Mouse (Mus musculus): ENCODE measurements around the gene Acsl3. TPM values are rescaled to one million over a fixed set of nuclear protein-coding genes. Genes with fewer than 3 reads are reported as not detected.

The Acsl3 gene
- polyA plus RNA-seq, 1 experiment from 2014 or later, result 83.2 TPM

- 79% methylated on average over 9 of the region's 9 CpGs for WGBS
- no peaks in the 10 kb centered on the region for H3K9me3 ChIP-seq (replicated peaks)
These were observed 72.6 kb downstream of the Acsl3 start for GRCm38 (mm10) chr1:78730114-78730720.

GRCm38 (mm10) chr1:78732290-78732689 is 74.7 kb downstream of the Acsl3 start:
- no peak overlapping the region for H3K4me2 ChIP-seq (replicated peaks)
- H3K27me3 ChIP-seq, result no peaks in the 10 kb centered on the region
- H3K4me3 ChIP-seq, result no peak overlapping the region
- H3K9ac ChIP-seq, result no peak overlapping the region
- WGBS, result 85% methylated on average over 9 of the region's 9 CpGs
- no peak overlapping the region for H3K27ac ChIP-seq
- H3K4me1 ChIP-seq, result no peaks in the 10 kb centered on the region
- ATAC-seq (ENCODE audit: low FRiP score), result no peak
- H3K36me3 ChIP-seq, result no peaks in the 10 kb centered on the region
- no peaks in the 10 kb centered on the region for H3K9me3 ChIP-seq (replicated peaks)

More at GRCm38 (mm10) chr1:78730114-78730720, 72.6 kb downstream of the Acsl3 start:
- Histone ChIP-seq H3K4me1 (peaks cover 4% of the 10 kb centered on the region), H3K27ac (no peak overlapping the region), H3K9ac (no peak overlapping the region), H3K4me3 (no peak overlapping the region), H3K27me3 (no peaks in the 10 kb centered on the region), H3K36me3 (no peaks in the 10 kb centered on the region), H3K4me2 (replicated peaks) (no peak overlapping the region)
- no peak for ATAC-seq (ENCODE audit: low FRiP score)

GRCm38 (mm10) chr1:78734261-78735000 is 76.8 kb downstream of the Acsl3 start:
- 73% methylated on average over 17 of the region's 17 CpGs for WGBS
- no peak overlapping the region for H3K27ac ChIP-seq
- H3K4me2 ChIP-seq (replicated peaks), result no peak overlapping the region
- H3K9me3 ChIP-seq (replicated peaks), result no peaks in the 10 kb centered on the region
- H3K4me3 ChIP-seq, result no peak overlapping the region
- no peak overlapping the region for H3K9ac ChIP-seq
- H3K4me1 ChIP-seq, result no peaks in the 10 kb centered on the region
- no peaks in the 10 kb centered on the region for H3K27me3 ChIP-seq
- ATAC-seq (ENCODE audit: low FRiP score), result no peak
- H3K36me3 ChIP-seq, result no peaks in the 10 kb centered on the region

GRCm38 (mm10) chr1:78737646-78738045 is 80.0 kb downstream of the Acsl3 start:
- no peak overlapping the region for H3K4me3 ChIP-seq
- no peaks in the 10 kb centered on the region for H3K27me3 ChIP-seq
- no peak overlapping the region for H3K4me2 ChIP-seq (replicated peaks)
- H3K36me3 ChIP-seq, result no peaks in the 10 kb centered on the region
- H3K9me3 ChIP-seq (replicated peaks), result no peaks in the 10 kb centered on the region
- no peaks in the 10 kb centered on the region for H3K4me1 ChIP-seq
- no peak overlapping the region for H3K9ac ChIP-seq
- WGBS, result 62% methylated on average over 5 of the region's 5 CpGs
- H3K27ac ChIP-seq, result no peak overlapping the region
- ATAC-seq (ENCODE audit: low FRiP score), result no peak

DNA sequence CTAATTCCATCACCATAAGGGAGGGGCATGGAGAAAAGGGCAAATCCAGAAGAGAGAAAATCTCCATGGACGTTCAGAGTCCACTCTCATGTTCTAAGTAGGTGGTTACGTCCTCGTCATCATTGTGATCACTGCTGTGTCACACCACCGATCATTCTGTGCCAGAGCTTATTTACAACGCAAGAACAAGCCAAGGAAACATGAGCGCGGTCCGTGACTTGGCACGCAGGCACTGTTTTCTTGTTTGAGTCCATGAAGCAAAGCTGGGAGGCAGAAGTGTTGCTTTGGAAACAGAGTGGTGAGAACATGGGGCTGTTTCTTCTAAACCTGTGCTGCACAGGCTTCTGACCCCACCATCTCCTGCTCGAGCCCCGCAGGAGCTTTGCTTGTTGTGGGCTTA is 83.1 kb downstream of the Acsl3 start:
- Histone ChIP-seq H3K36me3 (no peaks in the 10 kb centered on the region), H3K9ac (no peak overlapping the region), H3K9me3 (replicated peaks) (no peaks in the 10 kb centered on the region), H3K27me3 (no peaks in the 10 kb centered on the region), H3K4me1 (no peaks in the 10 kb centered on the region), H3K4me3 (no peak overlapping the region), H3K27ac (no peak overlapping the region), H3K4me2 (replicated peaks) (no peak overlapping the region)
- 88% methylated on average over 11 of the region's 11 CpGs for WGBS
- ATAC-seq (ENCODE audit: low FRiP score), result no peak

DNA sequence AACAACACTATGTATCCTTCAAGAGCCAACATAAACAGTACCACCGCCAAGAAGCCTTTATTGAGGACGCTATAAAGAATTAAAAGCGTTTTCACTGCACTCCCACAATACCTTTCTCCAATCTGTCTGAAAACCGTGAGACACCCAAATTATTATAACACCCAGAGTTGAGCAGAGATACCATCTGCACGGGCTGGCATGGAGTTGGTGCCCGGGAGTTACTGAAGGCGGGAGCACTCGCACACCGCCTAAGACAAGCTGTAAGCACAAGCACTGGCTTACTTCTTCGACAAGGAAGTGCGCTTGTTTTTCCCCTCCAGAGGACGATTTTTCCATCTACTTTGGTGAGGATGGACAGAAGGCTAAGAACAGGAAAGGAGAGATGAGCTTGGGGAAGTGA is 84.6 kb downstream of the Acsl3 start:
- Histone ChIP-seq H3K9me3 (replicated peaks) (no peaks in the 10 kb centered on the region), H3K4me2 (replicated peaks) (no peak overlapping the region), H3K9ac (no peak overlapping the region), H3K4me1 (no peaks in the 10 kb centered on the region), H3K27ac (no peak overlapping the region), H3K27me3 (no peaks in the 10 kb centered on the region), H3K36me3 (no peaks in the 10 kb centered on the region), H3K4me3 (no peak overlapping the region)
- no peak for ATAC-seq (ENCODE audit: low FRiP score)
- WGBS, result 88% methylated on average over 12 of the region's 12 CpGs

DNA sequence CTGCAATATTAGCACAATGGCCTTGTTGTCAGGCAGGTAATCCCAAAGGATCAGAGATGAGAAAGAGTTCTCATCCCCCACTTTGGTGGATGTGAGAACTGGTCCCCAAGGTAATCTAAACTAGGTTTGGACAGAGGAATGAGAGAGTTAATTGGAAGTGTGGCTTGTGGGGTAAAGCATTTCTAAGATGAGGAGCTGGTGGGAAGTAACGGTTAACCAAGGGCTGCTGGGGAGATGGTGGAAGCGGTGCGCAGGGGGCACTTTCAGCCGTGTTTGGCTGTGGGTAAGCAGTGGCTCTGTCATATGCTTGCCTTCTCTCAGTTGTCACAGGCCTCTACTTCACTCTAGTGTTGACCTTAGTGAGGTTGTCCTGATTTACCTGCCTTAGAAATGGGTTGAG is 85.7 kb downstream of the Acsl3 start:
- 88% methylated on average over 4 of the region's 4 CpGs for WGBS
- no peak for ATAC-seq (ENCODE audit: low FRiP score)
- H3K27me3 ChIP-seq, result no peaks in the 10 kb centered on the region
- no peak overlapping the region for H3K4me2 ChIP-seq (replicated peaks)
- H3K36me3 ChIP-seq, result no peaks in the 10 kb centered on the region
- H3K27ac ChIP-seq, result no peak overlapping the region
- H3K9me3 ChIP-seq (replicated peaks), result no peaks in the 10 kb centered on the region
- no peak overlapping the region for H3K4me3 ChIP-seq
- H3K4me1 ChIP-seq, result no peaks in the 10 kb centered on the region
- H3K9ac ChIP-seq, result no peak overlapping the region

GRCm38 (mm10) chr1:78745230-78745777 is 87.7 kb downstream of the Acsl3 start:
- Histone ChIP-seq H3K27ac (no peak overlapping the region), H3K4me1 (no peaks in the 10 kb centered on the region)

More at GRCm38 (mm10) chr1:78745230-78745777, 87.7 kb downstream of the Acsl3 start:
- no peak for ATAC-seq (ENCODE audit: low FRiP score)
- H3K4me2 ChIP-seq (replicated peaks), result no peak overlapping the region
- H3K9ac ChIP-seq, result no peak overlapping the region
- no peaks in the 10 kb centered on the region for H3K27me3 ChIP-seq
- H3K9me3 ChIP-seq (replicated peaks), result no peaks in the 10 kb centered on the region
- no peaks in the 10 kb centered on the region for H3K36me3 ChIP-seq
- 56% methylated on average over 5 of the region's 5 CpGs for WGBS
- no peak overlapping the region for H3K4me3 ChIP-seq

Other genes starting within 250 kb of the Acsl3 start
- 120 and 129 TPM in 2 replicates for gene Farsb, start 168.9 kb upstream of the Acsl3 start, polyA plus RNA-seq (2016; fragmentation: Nextera tagmentation; extraction: Ambion mirVana)
- gene Mogat1, start 146.8 kb upstream of the Acsl3 start, polyA plus RNA-seq (2016; fragmentation: Nextera tagmentation; extraction: Ambion mirVana), result 0.48 TPM in 1 of 2 replicates, not detected in the other
- gene BC035947, start 145.7 kb upstream of the Acsl3 start, polyA plus RNA-seq (2016; fragmentation: Nextera tagmentation; extraction: Ambion mirVana), result 0.35 and 0.70 TPM in 2 replicates
- gene Utp14b, start 213 bp downstream of the Acsl3 start, polyA plus RNA-seq (2016; fragmentation: Nextera tagmentation; extraction: Ambion mirVana), result 3.8 and 4.0 TPM in 2 replicates
- 1.7 and 2.2 TPM in 2 replicates for gene Kcne4, start 158.9 kb downstream of the Acsl3 start, polyA plus RNA-seq (2016; fragmentation: Nextera tagmentation; extraction: Ambion mirVana)

All from hindbrain, embryonic 12.5 days (tissue).